Mouse (Mus musculus) forebrain, postnatal 0 days (tissue): ENCODE measurements around the gene Lmntd1. TPM values are rescaled to one million over a fixed set of nuclear protein-coding genes. Genes with fewer than 3 reads are reported as not detected.

Source experiments
- ATAC-seq: fragments of 200-750 bp; cut with Nextera tagmentation; 2 replicates; pipeline ENCODE4 v1.8.0; 2017; ENCODE audit warnings: mild to moderate bottlenecking, moderate library complexity
- DNase-seq: peaks from one replicate; pipeline ENCODE4 v3.0.0-alpha.2; 2015
- H3K27ac ChIP-seq: fragments of 300-500 bp; sonication (generic); 2 replicates; pipeline ENCODE4 v1.5.1; 2014; ENCODE audit warnings: low read depth, mild to moderate bottlenecking, antibody characterized with exemption, low read length, moderate library complexity, mixed read lengths
- H3K27me3 ChIP-seq: fragments of 300-500 bp; sonication (generic); 2 replicates; pipeline ENCODE4 v1.6.1; 2014; ENCODE audit warnings: mild to moderate bottlenecking, low read length, mixed read lengths; ENCODE audit not compliant: insufficient read depth
- H3K36me3 ChIP-seq: fragments of 300-500 bp; sonication (generic); 2 replicates; pipeline ENCODE4 v1.6.1; 2014; ENCODE audit warnings: mild to moderate bottlenecking, moderate library complexity; ENCODE audit not compliant: insufficient read depth
- H3K4me1 ChIP-seq: fragments of 300-500 bp; sonication (generic); 2 replicates; pipeline ENCODE4 v1.6.1; 2014; ENCODE audit warnings: antibody characterized with exemption; ENCODE audit not compliant: insufficient read depth
- H3K4me2 ChIP-seq: fragments of 300-500 bp; sonication (generic); 2 replicates; pipeline ENCODE4 v1.6.1; 2014; ENCODE audit warnings: low read depth, mild to moderate bottlenecking, moderate library complexity
- H3K4me3 ChIP-seq: fragments of 300-500 bp; sonication (generic); 2 replicates; pipeline ENCODE4 v1.5.1; 2014; ENCODE audit warnings: low read depth, low read length, mixed read lengths
- H3K9ac ChIP-seq: fragments of 300-500 bp; sonication (generic); 2 replicates; pipeline ENCODE4 v1.6.1; 2014; ENCODE audit warnings: mild to moderate bottlenecking
- H3K9me3 ChIP-seq: fragments of 300-500 bp; sonication (generic); 2 replicates; pipeline ENCODE4 v1.6.1; 2016; ENCODE audit warnings: low read length
- CTCF ChIP-seq: sonication (generic); IDR thresholded peaks from 2 replicates; pipeline ENCODE4 v1.5.1; 2016; ENCODE audit warnings: antibody characterized with exemption, control low read depth, low read depth
- WGBS: fragments of 180-500 bp; shearing (Covaris S2); extraction: QIAGEN DNeasy Blood & Tissue Kit; methylation state at CpG from one replicate; pipeline ENCODE4 v1.1.7; 2014; 5-methylcytosine and 5-hydroxymethylcytosine counted together
- polyA plus RNA-seq: library from polyadenylated mRNA; unstranded; fragments of >200 nt; fragmentation: Nextera tagmentation; extraction: Ambion mirVana; gene quantifications from 2 replicates; pipeline ENCODE4 v1.2.1, GENCODE M21; 2015
- total RNA-seq: library from RNA; depleted of rRNA; stranded (reverse); fragments of >200 nt; gene quantifications from 2 replicates; pipeline ENCODE4 v1.2.3, GENCODE M21; 2014

The Lmntd1 gene
- total and polyA plus RNA-seq, 2 experiments from 2014 or later, result 1.3 to 1.4 TPM

GRCm38 (mm10) chr6:145469260-145469943 is 144.7 kb downstream of the Lmntd1 start:
- DNase-seq, result no peak
- H3K4me2 ChIP-seq, result no peak overlapping the region
- WGBS, result 22% methylated on average over 8 of the region's 8 CpGs
- H3K4me3 ChIP-seq, result no peak overlapping the region
- 0 out of 2 replicates have a peak, but pooled peaks cover 8% of the 10 kb centered on the region for H3K4me1 ChIP-seq
- no peak overlapping the region for H3K9ac ChIP-seq
- no peaks in the 10 kb centered on the region for H3K9me3 ChIP-seq
- TF ChIP-seq CTCF, result no peak
- H3K36me3 ChIP-seq, result no peaks in the 10 kb centered on the region
- H3K27ac ChIP-seq, result no peak overlapping the region
- H3K27me3 ChIP-seq, result no peaks in the 10 kb centered on the region
- peak; percentile 30; the same call in 1 of the 2 replicates for ATAC-seq

GRCm38 (mm10) chr6:145464027-145464426 is 150.1 kb downstream of the Lmntd1 start:
- ATAC-seq (no peak), DNase-seq (no peak)
- no peaks in the 10 kb centered on the region for H3K9me3 ChIP-seq
- no peak overlapping the region for H3K4me3 ChIP-seq
- H3K27me3 ChIP-seq, result no peaks in the 10 kb centered on the region
- TF ChIP-seq CTCF, result no peak; the same call in 1 of the 2 replicates
- 86% methylated on average over 4 of the region's 4 CpGs for WGBS
- no peak overlapping the region for H3K9ac ChIP-seq
- no peak overlapping the region for H3K4me2 ChIP-seq
- H3K36me3 ChIP-seq, result no peaks in the 10 kb centered on the region
- no peak overlapping the region for H3K27ac ChIP-seq
- H3K4me1 ChIP-seq, result 0 out of 2 replicates have a peak, but pooled peaks cover under 1% of the 10 kb centered on the region

GRCm38 (mm10) chr6:145462677-145463245 is 151.4 kb downstream of the Lmntd1 start:
- Histone ChIP-seq H3K27ac (no peak overlapping the region), H3K36me3 (no peaks in the 10 kb centered on the region), H3K4me3 (no peak overlapping the region), H3K4me1 (no peaks in the 10 kb centered on the region), H3K4me2 (no peak overlapping the region), H3K9me3 (no peaks in the 10 kb centered on the region), H3K9ac (no peak overlapping the region), H3K27me3 (no peaks in the 10 kb centered on the region)
- ATAC-seq (no peak), DNase-seq (no peak)
- 88% methylated on average over 12 of the region's 12 CpGs for WGBS
- no peak for TF ChIP-seq CTCF

GRCm38 (mm10) chr6:145457066-145457465 is 157.1 kb downstream of the Lmntd1 start:
- Histone ChIP-seq H3K9me3 (no peaks in the 10 kb centered on the region), H3K4me3 (no peak overlapping the region), H3K9ac (no peak overlapping the region), H3K4me1 (no peaks in the 10 kb centered on the region), H3K27ac (no peak overlapping the region), H3K4me2 (no peak overlapping the region), H3K27me3 (no peaks in the 10 kb centered on the region; the same call in 1 of the 2 replicates), H3K36me3 (no peaks in the 10 kb centered on the region)
- no peak for ATAC-seq
- TF ChIP-seq CTCF, result no peak
- no peak for DNase-seq
- WGBS, result 83% methylated on average over 15 of the region's 15 CpGs

- DNase-seq, result no peak
- H3K27ac ChIP-seq, result no peak overlapping the region
- no peaks in the 10 kb centered on the region for H3K36me3 ChIP-seq
- no peak for TF ChIP-seq CTCF
- no peak overlapping the region for H3K4me2 ChIP-seq
- H3K4me3 ChIP-seq, result no peak overlapping the region
- no peaks in the 10 kb centered on the region for H3K9me3 ChIP-seq
- H3K9ac ChIP-seq, result no peak overlapping the region
- WGBS, result 76% methylated on average over 15 of the region's 15 CpGs
- ATAC-seq, result no peak
- H3K27me3 ChIP-seq, result no peaks in the 10 kb centered on the region; the same call in 1 of the 2 replicates
- no peaks in the 10 kb centered on the region for H3K4me1 ChIP-seq
These were observed 163.3 kb downstream of the Lmntd1 start for GRCm38 (mm10) chr6:145450628-145451403.

- TF ChIP-seq CTCF, result no peak
- no peak for ATAC-seq
- no peak overlapping the region for H3K4me3 ChIP-seq
- WGBS, result 51% methylated on average over 2 of the region's 2 CpGs
- H3K9ac ChIP-seq, result no peak overlapping the region
- H3K36me3 ChIP-seq, result no peaks in the 10 kb centered on the region
- H3K27ac ChIP-seq, result no peak overlapping the region
- no peaks in the 10 kb centered on the region for H3K4me1 ChIP-seq
- H3K4me2 ChIP-seq, result no peak overlapping the region
- no peak for DNase-seq
- no peaks in the 10 kb centered on the region for H3K9me3 ChIP-seq
- H3K27me3 ChIP-seq, result no peaks in the 10 kb centered on the region
These were observed 165.8 kb downstream of the Lmntd1 start for GRCm38 (mm10) chr6:145448361-145448760.
